Mouse (Mus musculus) naive thymus-derived CD4-positive, alpha-beta T cell, adult 2 months (primary cell): ENCODE results near the gene Mcur1.

Experiments used
- DNase-seq: peaks from one replicate; pipeline ENCODE4 v3.0.0-alpha.2; 2011; ENCODE audit warnings: low read depth

Gene Mcur1

DNA sequence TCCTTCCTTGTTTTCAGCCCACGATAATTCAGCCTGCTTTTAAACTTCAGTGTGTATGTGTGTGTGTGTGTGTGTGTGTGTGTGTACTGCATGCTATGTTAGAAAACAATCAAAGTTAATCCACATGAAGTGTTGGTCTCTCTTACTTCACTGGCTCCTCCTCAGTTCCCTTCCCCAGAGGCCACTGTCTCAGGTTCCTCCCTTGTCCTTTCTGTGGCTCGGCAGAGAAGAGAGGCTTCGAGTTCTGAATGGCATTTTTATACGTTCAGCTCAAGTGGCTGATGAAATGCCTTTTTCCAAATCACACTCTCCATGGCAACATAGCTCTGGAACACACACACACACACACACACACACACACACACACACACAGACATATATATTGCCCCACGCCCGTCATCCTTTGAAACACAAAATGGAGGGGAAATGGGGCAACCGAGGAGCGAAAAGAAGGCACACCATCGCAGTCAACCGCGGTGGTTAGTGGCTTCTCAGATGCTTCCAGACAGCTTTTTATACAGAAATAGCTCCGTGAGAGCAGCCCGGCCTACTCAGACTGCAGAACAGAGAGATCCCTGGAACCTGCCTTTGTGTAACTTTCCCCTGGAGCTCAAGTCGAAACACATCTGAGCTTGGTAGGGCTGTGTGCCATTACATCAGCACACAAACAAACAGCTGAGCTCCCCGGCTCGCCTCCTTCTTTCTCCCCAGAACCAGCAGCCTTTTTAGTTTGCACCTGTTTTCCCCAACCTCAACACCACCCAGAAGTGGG is 34.4 kb downstream of the Mcur1 start:
- peak; percentile 63 for DNase-seq

DNA sequence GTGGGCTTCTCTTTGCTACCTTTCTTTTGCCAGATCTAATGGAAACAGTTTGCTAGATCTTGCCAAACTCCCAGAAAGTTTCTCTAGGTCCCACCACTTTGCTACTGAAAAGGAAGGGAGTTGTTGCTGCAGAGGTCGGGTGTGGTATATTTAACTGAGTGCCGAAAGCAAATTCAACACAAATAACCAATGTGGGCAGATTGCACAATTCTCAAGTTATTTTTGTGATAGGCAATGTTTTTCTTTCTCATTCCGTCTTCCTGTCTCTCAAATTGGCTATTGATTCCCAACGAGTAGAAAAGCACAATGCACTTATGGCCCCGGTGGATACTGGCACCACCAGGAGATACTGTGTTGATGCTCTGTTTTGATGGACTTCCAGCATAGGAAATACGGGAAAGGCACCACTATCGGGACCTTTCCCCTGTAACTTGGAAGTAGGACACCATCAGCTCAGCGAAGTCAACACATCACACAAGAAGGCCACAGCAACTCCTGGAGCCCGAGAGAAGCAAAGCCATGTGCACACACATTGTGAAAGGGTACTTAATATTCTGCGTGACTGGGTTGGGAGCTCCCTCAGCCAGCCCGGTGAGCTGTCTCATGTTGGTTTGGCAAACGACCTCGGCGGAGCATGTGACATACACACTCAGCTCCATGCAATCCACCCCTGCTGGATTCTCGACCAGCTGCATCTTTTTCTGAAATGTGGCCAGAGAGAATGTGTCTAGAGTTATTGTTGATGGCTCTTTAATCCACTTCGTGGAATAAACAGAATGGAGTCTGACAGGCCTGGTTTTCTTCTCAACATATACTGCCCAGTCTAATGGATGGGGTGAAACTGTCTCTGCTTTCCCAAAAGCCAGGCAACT is 35.3 kb downstream of the Mcur1 start:
- DNase-seq, result no peak

DNA sequence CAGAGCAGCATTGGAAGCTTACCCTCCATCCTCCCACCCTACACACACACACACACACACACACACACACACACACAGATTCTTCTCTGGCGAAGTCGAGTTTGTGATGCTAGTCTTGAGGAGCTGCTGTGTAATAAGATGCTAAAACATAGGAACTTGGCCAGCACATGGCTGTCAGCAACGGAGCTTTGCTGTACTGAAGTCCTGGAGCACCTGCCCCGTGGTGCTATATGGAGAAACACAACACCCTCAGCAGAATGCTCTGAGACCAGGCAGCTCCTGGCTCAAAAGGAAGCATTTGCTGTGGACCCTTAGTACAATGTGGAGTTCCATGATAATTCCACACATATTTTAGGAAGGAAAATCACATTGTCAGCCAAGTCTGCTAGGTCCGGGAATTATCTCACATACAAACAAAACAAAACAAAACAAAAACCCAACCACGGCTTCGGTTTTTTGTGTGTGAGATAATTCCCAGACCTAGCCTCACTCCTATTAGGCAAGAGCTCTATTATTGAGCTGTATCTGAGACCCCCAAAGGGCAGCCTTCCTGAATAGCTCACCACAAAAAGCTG is 36.0 kb downstream of the Mcur1 start:
- no peak for DNase-seq

DNA sequence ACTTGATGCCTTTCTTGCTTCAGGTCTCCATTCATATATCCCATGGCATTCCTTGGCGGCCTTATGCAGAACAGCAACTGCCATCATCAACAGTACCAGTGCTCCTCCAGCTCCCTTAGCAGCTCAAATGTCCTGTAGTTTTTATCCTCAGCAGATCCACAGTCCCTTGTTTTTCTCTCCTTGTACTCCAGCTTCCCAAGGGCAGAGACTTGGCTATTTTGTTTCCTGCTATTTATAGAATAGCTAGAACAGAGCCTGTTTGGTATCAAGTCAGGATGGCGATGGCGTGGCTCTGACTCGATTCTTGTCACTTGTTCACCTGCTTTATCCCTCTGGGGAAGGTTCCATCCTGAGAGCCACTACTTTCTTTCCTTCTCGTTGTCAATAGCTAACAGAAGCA is 38.1 kb downstream of the Mcur1 start:
- DNase-seq, result no peak

DNA sequence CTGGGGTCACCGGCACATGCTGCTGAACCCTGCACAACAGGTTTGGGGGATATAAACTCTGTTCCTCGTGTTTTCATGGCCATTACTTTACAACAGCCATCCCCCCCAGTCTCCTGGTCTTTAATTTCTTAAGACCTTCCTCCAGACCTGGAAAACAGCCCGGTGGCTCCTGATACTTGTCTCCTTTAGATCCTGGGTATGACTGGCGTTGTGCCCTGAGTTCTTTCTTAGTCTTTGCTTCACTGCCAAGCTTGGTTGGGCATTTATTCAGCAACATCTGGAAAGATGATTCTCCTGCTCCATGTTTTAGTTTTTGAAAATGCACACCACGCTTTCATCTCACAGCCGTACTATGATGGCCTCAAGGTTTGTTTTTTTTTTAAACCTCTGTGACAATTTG is 40.7 kb downstream of the Mcur1 start:
- DNase-seq, result no peak

DNA sequence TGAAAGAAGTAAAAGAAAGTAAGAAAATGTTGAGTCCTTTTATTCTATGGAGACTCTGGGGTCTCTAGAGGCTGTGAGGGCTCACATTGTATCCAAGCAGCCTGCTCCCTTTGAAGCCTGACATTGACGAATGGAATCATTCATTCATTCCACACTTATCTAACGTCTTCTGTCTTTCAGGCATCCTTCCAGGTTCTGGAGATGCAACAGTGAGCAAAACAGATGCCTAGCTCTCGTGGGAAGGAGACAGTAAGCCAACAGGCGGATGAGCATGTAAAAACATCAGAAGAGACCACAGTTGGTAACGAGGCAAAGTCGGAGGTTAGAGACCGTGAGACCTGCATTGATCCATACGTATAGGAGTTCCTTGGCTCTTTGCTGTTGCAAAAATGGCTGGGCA is 42.6 kb downstream of the Mcur1 start:
- no peak for DNase-seq

DNA sequence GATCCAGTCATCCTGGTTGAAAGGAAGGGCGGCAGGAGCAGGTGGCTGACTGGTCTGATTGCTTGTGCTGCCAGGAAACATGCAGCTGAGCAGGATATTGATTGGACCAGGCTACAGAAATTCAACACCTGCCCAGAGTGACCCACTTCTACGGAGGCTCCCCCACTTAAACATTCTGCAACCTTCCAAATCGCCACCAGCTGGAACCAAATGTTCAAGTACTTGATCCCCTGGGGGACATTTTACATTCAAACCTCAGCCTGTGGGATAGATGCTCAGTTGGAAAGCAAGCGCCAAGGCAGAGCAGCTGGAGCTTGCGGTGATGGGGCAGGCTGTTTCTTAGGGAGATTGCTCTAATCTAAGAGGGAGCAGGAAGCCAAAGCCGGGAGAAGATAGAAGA is 43.1 kb downstream of the Mcur1 start:
- no peak for DNase-seq

DNA sequence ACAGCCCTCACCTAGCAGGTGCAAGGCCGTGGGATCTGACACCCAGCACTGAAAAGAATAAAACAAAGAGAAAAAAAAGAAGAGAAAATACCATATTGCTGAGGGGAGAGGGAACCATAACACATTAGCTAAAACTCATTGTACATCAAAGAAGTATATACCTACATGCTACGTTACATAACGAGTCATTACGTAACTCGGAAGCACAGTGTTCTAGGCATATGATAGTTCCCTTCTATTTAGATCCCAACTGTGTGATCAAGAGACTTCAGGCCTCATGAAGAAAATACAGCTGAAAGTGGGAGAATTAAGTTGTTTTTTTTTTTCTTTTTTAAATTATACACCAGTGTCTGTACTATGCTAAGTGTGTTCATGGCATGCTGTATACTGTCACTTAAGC is 43.9 kb downstream of the Mcur1 start:
- DNase-seq, result no peak

DNA sequence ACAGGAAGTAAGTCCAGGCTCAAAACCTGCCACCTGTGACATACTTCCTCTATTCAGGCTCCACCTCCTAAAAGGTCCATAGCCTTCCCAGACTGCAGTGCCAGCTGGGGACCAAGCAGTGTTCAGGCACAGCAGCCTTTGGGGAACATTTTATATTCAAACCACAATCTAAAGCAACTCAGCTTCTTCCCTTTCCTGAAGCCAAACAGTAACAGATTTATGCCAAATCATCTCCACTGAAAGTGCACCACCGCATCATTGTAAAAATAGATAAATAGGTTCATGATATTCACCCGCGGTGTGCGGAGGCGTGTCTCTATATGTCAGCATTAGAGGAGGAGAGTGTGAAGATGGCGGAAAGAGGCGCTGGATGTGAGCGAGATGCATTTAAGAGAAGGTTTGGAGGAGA is 45.0 kb downstream of the Mcur1 start:
- DNase-seq, result peak; percentile 20

DNA sequence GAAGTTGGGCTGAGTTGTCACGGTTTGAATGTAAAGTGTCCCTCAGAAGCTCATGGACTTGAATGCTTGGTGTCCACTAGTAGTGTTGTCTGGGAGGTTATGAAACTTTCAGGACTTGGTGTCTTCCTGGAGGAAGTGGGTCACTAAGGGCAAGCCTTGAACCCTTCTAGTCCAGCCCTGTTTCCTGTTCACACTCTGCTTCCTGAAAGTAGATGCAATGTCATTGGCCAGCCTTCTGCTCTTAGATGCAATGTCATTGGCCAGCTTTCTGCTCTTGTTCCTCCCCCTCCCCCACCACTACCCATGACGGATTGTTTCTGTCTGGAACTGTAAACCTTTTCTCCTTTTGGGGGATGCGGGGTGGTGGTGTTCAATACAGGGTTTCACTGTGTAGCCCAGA is 47.3 kb downstream of the Mcur1 start:
- no peak for DNase-seq

DNA sequence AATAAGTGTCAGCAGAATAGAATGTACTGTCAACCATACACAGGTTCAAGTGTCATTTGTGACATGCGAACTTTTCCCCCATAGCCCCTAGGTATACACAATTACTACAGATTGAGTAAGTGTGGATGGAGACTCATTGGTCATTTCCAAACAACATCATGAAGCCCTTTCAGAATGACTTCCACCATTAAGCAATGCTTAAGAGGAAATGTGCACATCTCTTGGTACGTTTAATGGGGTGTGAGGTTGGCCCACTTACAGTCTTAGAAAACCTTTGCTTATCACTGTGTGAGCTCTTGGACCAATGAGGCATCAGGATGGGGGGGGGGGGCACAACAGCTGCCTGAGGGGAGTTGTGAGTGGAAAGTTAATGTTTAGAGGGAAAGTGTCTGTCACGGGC is 54.2 kb downstream of the Mcur1 start:
- no peak for DNase-seq

DNA sequence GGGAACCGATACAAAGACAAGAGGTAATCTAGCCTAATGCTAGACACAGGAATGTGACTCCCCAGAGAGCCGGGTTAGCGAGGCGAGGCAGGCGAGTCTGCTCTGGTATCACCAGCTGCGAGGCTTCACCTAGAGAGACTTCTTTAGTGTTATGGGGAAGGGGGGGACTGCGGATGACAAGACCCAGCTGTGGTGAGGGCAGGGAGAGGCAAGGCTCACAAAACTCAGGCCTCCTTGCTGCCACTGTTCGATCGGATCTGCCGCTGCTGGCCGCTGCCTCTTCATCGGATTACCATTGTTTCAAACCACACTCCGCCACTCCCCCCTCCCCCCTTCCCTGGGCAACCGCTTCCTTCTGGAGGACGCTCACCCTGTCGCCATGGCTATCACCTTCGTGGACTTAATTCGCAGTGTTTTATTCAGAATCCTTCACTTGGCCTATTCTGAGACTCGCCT is 56.6 kb downstream of the Mcur1 start:
- DNase-seq, result peak; percentile 41

DNA sequence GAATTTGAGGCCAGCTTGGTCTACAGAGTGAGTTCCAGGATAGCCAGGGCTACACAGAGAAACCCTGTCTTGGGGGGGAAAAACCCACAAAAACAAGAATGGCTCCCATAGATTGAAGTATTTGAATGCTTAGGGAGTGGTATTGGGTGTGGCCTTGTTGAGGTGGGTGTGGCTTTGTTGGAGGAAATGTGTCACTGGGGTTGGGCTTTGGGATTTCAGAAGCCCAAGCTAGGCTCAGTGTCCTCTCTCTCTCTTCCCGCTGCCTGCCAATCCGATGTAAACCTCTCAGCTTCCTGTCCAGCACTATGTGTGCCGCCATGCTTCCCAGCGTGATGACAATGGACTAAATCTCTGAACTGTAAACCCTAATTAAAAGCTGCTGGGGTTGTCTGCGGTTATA is 58.4 kb downstream of the Mcur1 start:
- no peak for DNase-seq

DNA sequence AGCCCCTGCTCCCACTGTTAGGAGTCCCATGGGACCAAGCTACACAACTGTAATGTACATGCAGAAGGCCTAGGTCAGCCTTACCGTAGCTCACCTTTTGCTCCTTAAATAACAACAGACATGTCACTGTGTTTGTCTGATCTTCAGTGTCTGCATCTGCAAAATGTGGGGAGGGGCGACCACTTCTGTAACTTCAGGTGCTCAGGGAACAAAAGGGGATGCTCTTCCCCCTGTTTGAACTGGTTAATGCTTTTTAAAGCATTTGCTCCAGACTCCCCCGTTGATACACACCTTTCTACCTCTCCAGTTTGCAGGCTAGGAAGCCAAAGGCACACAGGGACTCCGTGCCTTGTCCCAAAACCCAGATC is 59.5 kb downstream of the Mcur1 start:
- no peak for DNase-seq

DNA sequence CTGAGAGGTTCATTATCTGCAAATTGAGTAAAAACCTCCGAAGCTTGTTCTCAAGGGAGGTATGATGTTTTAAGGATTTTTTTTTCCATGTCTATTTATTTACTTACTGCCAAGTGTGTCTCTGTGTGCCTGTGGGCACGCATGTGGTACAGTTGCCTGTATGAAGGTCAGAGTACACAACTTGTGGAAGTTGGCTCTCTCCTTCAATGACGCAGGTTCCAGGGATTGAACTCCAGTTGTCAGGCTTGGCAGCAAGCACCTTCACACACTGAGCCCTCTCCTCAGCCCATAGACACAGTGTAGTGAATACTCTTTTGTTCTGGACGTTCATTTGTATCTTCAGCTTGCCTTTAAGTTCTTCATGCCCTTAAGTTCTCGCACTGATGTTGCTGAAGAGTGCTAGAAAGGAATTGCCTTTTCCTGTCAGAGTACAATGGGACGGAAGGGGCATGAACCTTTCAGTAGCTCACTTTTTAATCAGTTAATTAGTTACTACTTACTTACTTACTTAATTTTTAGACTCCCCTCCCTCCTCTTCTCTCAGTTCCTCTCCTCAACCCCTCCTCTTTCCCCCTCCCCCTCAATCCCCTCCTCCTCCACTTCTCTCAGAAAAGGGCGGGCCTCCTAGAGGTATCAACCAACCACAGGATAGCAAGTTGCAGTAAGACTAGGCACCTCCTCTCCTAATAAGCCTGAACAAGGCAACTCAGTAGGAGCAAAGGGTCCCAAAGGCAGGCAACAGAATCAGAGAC is 60.1 kb downstream of the Mcur1 start:
- no peak for DNase-seq

DNA sequence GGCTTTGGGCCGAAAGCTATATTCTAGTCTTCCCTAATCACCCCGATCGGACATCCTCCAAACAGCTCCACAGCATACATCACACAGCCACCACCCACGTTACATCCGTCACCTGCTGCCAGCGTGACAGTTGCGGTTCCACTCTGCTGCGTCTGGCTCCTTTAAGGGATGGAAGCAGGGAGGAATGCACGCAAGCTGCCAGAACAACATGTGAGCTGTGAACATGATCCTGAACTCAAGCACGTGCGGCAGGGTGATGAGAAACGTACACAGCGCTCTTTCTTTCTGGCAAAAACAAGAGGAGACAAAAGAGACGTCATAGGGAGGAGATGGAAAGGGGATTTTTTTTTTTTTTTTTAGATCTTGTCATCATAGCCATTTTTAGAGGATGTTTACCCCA is 61.1 kb downstream of the Mcur1 start:
- DNase-seq, result peak; percentile 9

DNA sequence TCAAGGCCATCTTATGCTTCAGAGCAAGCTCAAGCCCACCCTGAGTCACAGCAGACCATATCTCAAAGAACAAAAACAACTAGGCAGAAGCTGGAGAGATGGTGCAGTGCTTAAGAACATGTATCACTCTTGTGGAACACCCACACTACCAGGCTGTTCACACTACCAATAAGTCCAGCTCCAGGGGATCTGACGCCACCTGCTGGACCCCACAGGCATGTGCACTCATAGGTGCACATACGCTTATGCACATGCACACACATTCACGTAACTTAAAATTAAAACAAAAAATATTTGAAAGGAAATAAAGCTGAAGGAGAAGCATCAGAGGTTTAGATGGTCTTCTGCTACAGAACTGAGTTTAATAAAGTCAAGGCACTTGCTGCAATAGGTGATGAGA is 62.2 kb downstream of the Mcur1 start:
- peak; percentile 25 for DNase-seq

DNA sequence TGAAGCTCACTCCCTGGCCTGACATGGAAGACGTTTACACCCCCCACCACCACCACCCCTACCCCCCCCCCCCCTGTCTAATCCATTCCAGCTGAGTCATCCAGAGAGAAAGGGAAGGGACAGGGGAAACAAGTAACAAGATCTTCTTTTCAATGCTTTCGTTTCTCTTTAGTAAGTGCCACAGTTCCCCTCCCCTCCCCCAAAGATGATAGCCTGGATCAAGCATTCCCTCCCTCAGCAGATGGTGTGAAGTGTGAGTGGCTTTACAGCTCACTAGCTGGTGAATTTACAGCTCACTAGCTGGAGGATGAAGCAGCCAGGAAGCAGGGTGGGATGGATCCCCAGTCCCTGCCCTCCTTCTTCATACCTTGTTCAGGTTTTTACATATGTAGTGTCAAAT is 63.3 kb downstream of the Mcur1 start:
- no peak for DNase-seq

DNA sequence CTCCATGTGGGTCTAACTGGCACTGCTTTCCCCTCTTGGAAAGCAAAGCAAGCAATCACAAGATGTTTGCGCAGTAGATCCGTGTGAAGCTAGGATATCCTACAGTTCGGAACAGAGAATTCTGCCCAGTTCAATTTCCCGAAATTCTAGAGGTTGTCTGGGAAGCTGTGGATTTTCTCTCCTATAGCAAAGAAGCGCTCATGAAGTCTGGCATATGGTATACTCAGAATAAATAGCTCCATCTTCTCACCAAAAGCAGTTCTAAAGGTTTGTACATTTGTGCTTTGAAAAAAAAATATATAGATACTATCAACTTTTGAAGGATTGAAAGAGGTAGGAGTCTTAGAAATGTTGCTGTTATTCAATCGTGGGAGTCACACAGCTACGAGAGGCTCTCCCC is 64.3 kb downstream of the Mcur1 start:
- DNase-seq, result no peak

DNA sequence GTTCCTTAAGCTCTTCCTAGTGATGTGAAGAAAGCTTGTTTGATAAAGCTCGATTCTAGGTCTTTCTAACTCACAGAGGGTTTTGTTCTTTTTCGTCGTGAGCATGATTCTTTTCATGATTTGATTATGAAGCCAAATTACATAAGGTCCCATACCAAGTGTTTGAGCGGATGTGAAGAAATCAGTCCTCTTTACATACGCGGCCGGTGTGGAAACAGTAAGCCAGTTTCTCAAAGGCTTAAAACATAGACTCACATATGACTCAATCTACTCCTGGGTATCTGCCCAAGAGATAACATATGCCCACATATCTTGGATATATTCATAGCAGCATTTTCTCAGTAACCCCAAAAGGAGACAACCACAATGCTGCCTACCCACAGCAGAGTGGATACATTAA is 66.3 kb downstream of the Mcur1 start:
- no peak for DNase-seq

DNA sequence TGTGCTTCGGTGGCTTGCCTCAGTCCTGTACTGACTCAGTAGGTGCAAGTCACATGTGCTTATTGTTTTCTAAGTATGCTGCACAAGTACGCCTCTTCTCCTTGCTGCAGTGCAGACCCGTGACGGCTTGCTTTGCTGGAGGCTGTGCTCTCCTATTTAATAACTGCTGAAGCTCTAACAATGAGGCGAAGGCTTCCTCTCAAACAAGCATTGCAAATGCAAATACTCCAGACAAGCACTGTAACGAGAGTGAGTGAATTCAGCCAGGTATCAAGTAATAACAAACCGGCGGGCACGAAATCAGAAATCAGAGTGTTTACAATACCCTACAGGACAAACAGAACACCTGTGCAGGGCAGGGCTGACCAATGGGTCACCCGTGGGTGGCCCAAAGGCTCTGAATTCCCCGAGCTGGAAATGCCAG is 66.9 kb downstream of the Mcur1 start:
- no peak for DNase-seq
